Mouse (Mus musculus) midbrain, embryonic 16.5 days (tissue): Measurements from ENCODE around the gene Scoc. TPM values are rescaled to one million over a fixed set of nuclear protein-coding genes. Genes with fewer than 3 reads are reported as not detected.
"Not testable (repeated sequence)": the region's sequence is repeated elsewhere in the genome, so short reads cannot be mapped to it uniquely, and the experiment has no call there.

Experiments used
- ATAC-seq: fragments of 200-750 bp; cut with Nextera tagmentation; 2 replicates; pipeline ENCODE4 v1.8.0; 2017; ENCODE audit warnings: moderate TSS enrichment
- H3K27ac ChIP-seq: fragments of 300-500 bp; sonication (generic); 2 replicates; pipeline ENCODE4 v1.5.1; 2014; ENCODE audit warnings: mild to moderate bottlenecking, low read length, mixed read lengths
- H3K27me3 ChIP-seq: fragments of 300-500 bp; sonication (generic); 2 replicates; pipeline ENCODE4 v1.6.1; 2014; ENCODE audit warnings: low read depth, low read length, mixed read lengths; ENCODE audit not compliant: control insufficient read depth, insufficient read depth
- H3K36me3 ChIP-seq: fragments of 300-500 bp; sonication (generic); 2 replicates; pipeline ENCODE4 v1.6.1; 2014; ENCODE audit warnings: mild to moderate bottlenecking, low read length, moderate library complexity, mixed read lengths; ENCODE audit not compliant: control insufficient read depth, insufficient read depth
- H3K4me1 ChIP-seq: fragments of 300-500 bp; sonication (generic); 2 replicates; pipeline ENCODE4 v1.6.1; 2014; ENCODE audit warnings: mild to moderate bottlenecking, low read length, mixed read lengths; ENCODE audit not compliant: control insufficient read depth, insufficient read depth
- H3K4me2 ChIP-seq: fragments of 300-500 bp; sonication (generic); 2 replicates; pipeline ENCODE4 v1.6.1; 2014; ENCODE audit warnings: mild to moderate bottlenecking, low read length, mixed read lengths
- H3K4me3 ChIP-seq: fragments of 300-500 bp; sonication (generic); 2 replicates; pipeline ENCODE4 v1.5.1; 2014; ENCODE audit warnings: low read depth, mild to moderate bottlenecking, low read length, moderate library complexity, mixed read lengths
- H3K9ac ChIP-seq: fragments of 300-500 bp; sonication (generic); 2 replicates; pipeline ENCODE4 v1.6.1; 2014; ENCODE audit warnings: low read depth, low read length, mixed read lengths
- H3K9me3 ChIP-seq: fragments of 300-500 bp; sonication (generic); replicated peaks from 2 replicates; pipeline ENCODE4 v1.6.1; 2014; ENCODE audit warnings: mild to moderate bottlenecking, low read length, mixed read lengths; ENCODE audit not compliant: control insufficient read depth, poor library complexity, severe bottlenecking
- WGBS: fragments of 180-500 bp; shearing (Covaris S2); extraction: QIAGEN DNeasy Blood & Tissue Kit; methylation state at CpG from one replicate; pipeline ENCODE4 v1.1.7; 2014; 5-methylcytosine and 5-hydroxymethylcytosine counted together
- polyA plus RNA-seq: library from polyadenylated mRNA; unstranded; fragments of >200 nt; fragmentation: Nextera tagmentation; extraction: Ambion mirVana; gene quantifications from 2 replicates; pipeline ENCODE4 v1.2.1, GENCODE M21; 2015

Scoc gene
- polyA plus RNA-seq, 1 experiment from 2014 or later = 361 TPM

- Histone ChIP-seq H3K4me2 (no peak overlapping the region), H3K27me3 (no peaks in the 10 kb centered on the region), H3K27ac (no peak overlapping the region), H3K9ac (no peak overlapping the region), H3K4me3 (no peak overlapping the region), H3K36me3 (peaks cover 7% of the 10 kb centered on the region), H3K9me3 (no peaks in the 10 kb centered on the region), H3K4me1 (no peaks in the 10 kb centered on the region)
- WGBS = 63% methylated on average over 4 of the region's 4 CpGs
- ATAC-seq = no peak
Observed at GRCm38 (mm10) chr8:83429071-83429524, 29.1 kb downstream of the Scoc start.

GRCm38 (mm10) chr8:83428621-83429020, 29.6 kb downstream of the Scoc start:
- H3K9me3 ChIP-seq, H3K27me3 ChIP-seq, H3K36me3 ChIP-seq, ATAC-seq, H3K27ac ChIP-seq, H3K9ac ChIP-seq, H3K4me1 ChIP-seq, H3K4me2 ChIP-seq, H3K4me3 ChIP-seq: not testable (repeated sequence)
- WGBS = 93% methylated on average over 3 of the region's 3 CpGs

GRCm38 (mm10) chr8:83426949-83427348, 31.2 kb downstream of the Scoc start:
- Histone ChIP-seq H3K36me3 (peaks cover 2% of the 10 kb centered on the region; the same call in 1 of the 2 replicates), H3K4me3 (no peak overlapping the region), H3K27ac (no peak overlapping the region), H3K27me3 (no peaks in the 10 kb centered on the region), H3K4me2 (no peak overlapping the region), H3K9ac (no peak overlapping the region), H3K9me3 (no peaks in the 10 kb centered on the region), H3K4me1 (no peaks in the 10 kb centered on the region)
- ATAC-seq = no peak
- 87% methylated on average over 7 of the region's 7 CpGs for WGBS

GRCm38 (mm10) chr8:83426104-83426759, 32.0 kb downstream of the Scoc start:
- Histone ChIP-seq H3K36me3 (peaks cover 2% of the 10 kb centered on the region; the same call in 1 of the 2 replicates), H3K4me2 (no peak overlapping the region), H3K27me3 (no peaks in the 10 kb centered on the region), H3K27ac (no peak overlapping the region), H3K9me3 (no peaks in the 10 kb centered on the region), H3K4me1 (no peaks in the 10 kb centered on the region), H3K4me3 (no peak overlapping the region), H3K9ac (no peak overlapping the region)
- ATAC-seq = no peak
- WGBS = 76% methylated on average over 11 of the region's 11 CpGs

DNA sequence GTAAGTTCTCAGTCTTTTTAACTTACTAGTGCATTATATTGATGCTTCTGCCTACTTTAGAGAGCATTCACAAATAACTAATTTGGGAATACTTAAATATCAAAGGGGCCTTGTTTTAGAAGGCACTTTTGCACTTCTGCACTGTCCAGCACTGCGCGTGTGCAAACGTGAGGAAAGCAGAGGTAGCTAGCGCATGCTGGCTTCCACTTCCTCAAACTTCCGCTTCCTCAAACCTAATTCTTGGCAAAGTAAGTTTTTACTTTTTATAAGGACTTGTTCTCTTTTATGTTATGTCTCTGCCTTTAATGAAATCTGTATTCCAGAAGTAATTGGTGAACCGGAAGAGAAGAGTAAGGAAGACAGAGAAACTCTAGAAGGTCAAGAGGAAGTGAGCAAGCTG, 33.0 kb downstream of the Scoc start:
- no peak for ATAC-seq
- no peak overlapping the region for H3K4me3 ChIP-seq
- WGBS = 91% methylated on average over 6 of the region's 6 CpGs
- peaks cover 2% of the 10 kb centered on the region; the same call in 1 of the 2 replicates for H3K36me3 ChIP-seq
- no peaks in the 10 kb centered on the region for H3K9me3 ChIP-seq
- H3K4me2 ChIP-seq = no peak overlapping the region
- H3K4me1 ChIP-seq = no peaks in the 10 kb centered on the region
- no peak overlapping the region for H3K9ac ChIP-seq
- H3K27me3 ChIP-seq = no peaks in the 10 kb centered on the region
- H3K27ac ChIP-seq = no peak overlapping the region

- WGBS = 69% methylated on average over 13 of the region's 13 CpGs
- no peak for ATAC-seq
Observed at GRCm38 (mm10) chr8:83423032-83423825, 35.0 kb downstream of the Scoc start.

DNA sequence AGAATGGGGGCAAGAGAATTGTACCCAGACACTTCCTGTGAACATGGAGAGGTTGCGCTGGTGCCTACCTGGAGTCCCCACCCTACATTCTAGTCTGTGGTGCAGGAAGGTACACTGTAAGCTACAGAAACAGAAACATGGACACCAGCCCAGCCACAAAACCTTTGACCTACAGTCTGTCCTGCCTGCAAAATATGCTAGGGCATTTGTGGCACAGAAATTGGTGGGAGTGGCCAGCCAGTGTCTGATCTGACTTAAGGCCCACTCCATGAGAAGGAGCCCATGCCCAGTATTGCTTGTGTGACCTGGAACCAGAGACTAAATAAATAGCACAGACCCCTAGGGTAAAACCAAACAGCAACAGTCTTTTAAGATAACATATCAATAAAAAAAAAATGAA, 36.8 kb downstream of the Scoc start:
- H3K4me1 ChIP-seq = no peaks in the 10 kb centered on the region
- WGBS = 100% methylated on average over 1 of the region's 1 CpGs
- no peak overlapping the region for H3K4me2 ChIP-seq
- ATAC-seq = no peak
- H3K9ac ChIP-seq = no peak overlapping the region
- H3K4me3 ChIP-seq = no peak overlapping the region
- H3K27me3 ChIP-seq = no peaks in the 10 kb centered on the region
- H3K9me3 ChIP-seq = no peaks in the 10 kb centered on the region
- no peak overlapping the region for H3K27ac ChIP-seq
- peaks cover under 1% of the 10 kb centered on the region; the same call in 1 of the 2 replicates for H3K36me3 ChIP-seq

More at GRCm38 (mm10) chr8:83423032-83423825, 35.0 kb downstream of the Scoc start:
- no peak overlapping the region for H3K4me3 ChIP-seq
- no peak overlapping the region for H3K27ac ChIP-seq
- no peak overlapping the region for H3K4me2 ChIP-seq
- H3K27me3 ChIP-seq = no peaks in the 10 kb centered on the region
- no peaks in the 10 kb centered on the region for H3K9me3 ChIP-seq
- H3K36me3 ChIP-seq = peaks cover 2% of the 10 kb centered on the region; the same call in 1 of the 2 replicates
- no peaks in the 10 kb centered on the region for H3K4me1 ChIP-seq
- H3K9ac ChIP-seq = no peak overlapping the region

DNA sequence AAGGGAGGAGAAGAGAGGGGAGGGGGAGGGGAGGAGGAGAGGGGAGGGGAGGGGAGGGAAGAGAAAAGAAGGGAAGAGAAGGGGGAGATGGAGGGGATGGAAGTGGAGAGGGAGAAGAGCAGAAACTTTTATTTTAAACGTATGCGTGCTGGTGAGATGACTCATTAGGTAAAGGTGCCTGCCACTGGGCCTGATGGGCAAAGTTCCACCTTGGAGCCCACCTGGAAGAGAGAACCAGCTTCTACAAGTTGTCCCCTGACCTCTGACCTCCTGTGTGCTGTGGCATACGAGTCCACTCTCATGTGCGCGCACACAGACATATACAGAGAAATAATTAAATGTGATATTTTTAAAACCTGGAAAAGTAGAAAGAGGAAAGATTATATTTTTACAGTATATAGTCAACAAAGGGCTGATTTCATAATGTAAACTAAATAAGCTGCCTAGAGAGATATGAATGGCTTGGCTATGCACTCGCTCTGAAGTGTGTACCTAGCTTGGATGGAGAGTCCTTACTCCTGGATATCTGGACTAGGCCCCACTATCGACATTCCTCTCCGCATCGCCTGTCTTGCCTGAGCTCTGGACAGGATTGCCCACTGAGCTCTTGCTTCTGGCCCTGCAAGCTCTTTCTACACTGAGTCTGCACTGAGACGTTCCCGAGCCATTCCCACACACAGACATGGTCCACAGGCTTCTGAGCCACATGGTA, 39.2 kb downstream of the Scoc start:
- H3K4me2 ChIP-seq = no peak overlapping the region
- H3K36me3 ChIP-seq = no peaks in the 10 kb centered on the region
- no peak overlapping the region for H3K9ac ChIP-seq
- H3K4me1 ChIP-seq = no peaks in the 10 kb centered on the region
- 91% methylated on average over 11 of the region's 11 CpGs for WGBS
- no peaks in the 10 kb centered on the region for H3K9me3 ChIP-seq
- ATAC-seq = no peak
- H3K27ac ChIP-seq = no peak overlapping the region
- no peak overlapping the region for H3K4me3 ChIP-seq
- no peaks in the 10 kb centered on the region for H3K27me3 ChIP-seq
